In the genomic region with DNA sequence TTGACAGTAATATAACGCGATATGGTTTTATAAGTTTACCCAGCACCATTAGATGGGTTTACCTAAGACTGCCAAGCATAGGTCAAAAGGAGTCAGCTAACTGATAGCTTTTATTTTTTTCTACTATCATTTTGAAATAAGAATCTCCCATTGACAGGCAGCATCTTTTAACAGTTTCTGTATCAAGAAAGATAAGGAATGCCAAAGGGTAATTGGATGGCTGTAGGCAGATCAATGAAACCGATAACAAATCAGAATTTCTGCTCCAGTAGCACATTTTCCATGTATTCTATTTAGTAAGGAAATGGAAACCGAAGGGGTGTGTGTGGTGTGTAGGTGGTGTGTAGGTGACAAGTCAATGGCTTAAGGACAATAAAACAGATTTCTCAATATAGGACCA, we compare ENCODE assay signal across 17 mouse cellular contexts. TPM values are rescaled to one million over a fixed set of nuclear protein-coding genes. Genes with fewer than 3 reads are reported as not detected.
DNase-seq lines count a peak whose midpoint lies in the region; ATAC-seq and TF ChIP-seq lines count a peak whose summit lies in the region.
"Had no signal": no experiment of that assay in that cellular context is flagged by ENCODE, and none has a peak within 500 bp of the region (broad histone marks: within the 10 kb centered on the region; RNA-seq: fewer than 3 reads in every experiment).

No protein-coding gene starts in this region.

- no peak for TF ChIP-seq POLR2A in myocyte (IDR thresholded peaks at IDR 0.05; ENCODE audit: insufficient read length, low read depth)

- WGBS in kidney, embryonic 14.5 days: 74% methylated on average over 4 of the region's 4 CpGs
- 72% methylated on average over 4 of the region's 4 CpGs for WGBS in limb, embryonic 12.5 days

- H3K4me1 ChIP-seq in erythroblast, embryonic 14.5 days (ENCODE audit: control insufficient read depth): peaks cover 48% of the 10 kb centered on the region
- peaks cover 4% of the 10 kb centered on the region; the same call in 1 of the 2 replicates for H3K4me1 ChIP-seq in kidney, embryonic 14.5 days (ENCODE audit: control insufficient read depth, insufficient read depth, low read length)
- peaks cover 14% of the 10 kb centered on the region for H3K4me1 ChIP-seq in limb, embryonic 12.5 days (replicated peaks)

- no peak overlapping the region for H3K27ac ChIP-seq in kidney, embryonic 14.5 days (ENCODE audit: low read depth, low read length)
- H3K27ac ChIP-seq in limb, embryonic 12.5 days: no peak overlapping the region

- peak overlapping the region; percentile 56; the same call in 1 of the 2 replicates for H3K4me2 ChIP-seq in kidney, embryonic 14.5 days (replicated peaks; ENCODE audit: low read depth, low read length)
- peak overlapping the region; percentile 71; the same call in 1 of the 2 replicates for H3K4me2 ChIP-seq in limb, embryonic 12.5 days
- H3K4me2 ChIP-seq in myocyte (ENCODE audit: low read depth): peak overlapping the region; percentile 90

- H3K36me3 ChIP-seq in erythroblast, embryonic 14.5 days (ENCODE audit: control insufficient read depth): peaks cover 36% of the 10 kb centered on the region
- H3K36me3 ChIP-seq in kidney, embryonic 14.5 days (ENCODE audit: control insufficient read depth, insufficient read depth, low read length): no peaks in the 10 kb centered on the region
- H3K36me3 ChIP-seq in limb, embryonic 12.5 days: 0 out of 2 replicates have a peak, but pooled peaks cover under 1% of the 10 kb centered on the region
- no peaks in the 10 kb centered on the region for H3K36me3 ChIP-seq in myocyte (ENCODE audit: control insufficient read depth, insufficient read depth)
- H3K36me3 ChIP-seq: neural tube, embryonic 13.5 days had no signal

- no peak for DNase-seq in kidney, postnatal 4 days
- no peak for DNase-seq in kidney, postnatal 25 days
- no peak for DNase-seq in lung, adult 18-20 months
- DNase-seq: cerebellum, postnatal 25 days; heart, adult 11 months; heart, postnatal 4 days; kidney, postnatal 14 days; right cerebral cortex, postnatal 25 days had no signal

- H3K4me3 ChIP-seq in erythroblast, embryonic 14.5 days (replicated peaks): peak overlapping the region; percentile 93
- no peak overlapping the region for H3K4me3 ChIP-seq in kidney, embryonic 14.5 days (ENCODE audit: low read length)
- no peak overlapping the region for H3K4me3 ChIP-seq in limb, embryonic 12.5 days (replicated peaks)
- peak overlapping the region; percentile 64 for H3K4me3 ChIP-seq in myocyte

- H3ac ChIP-seq in myocyte (ENCODE audit: control insufficient read depth, insufficient read length): no peak overlapping the region

- no peaks in the 10 kb centered on the region for H3K9me3 ChIP-seq in erythroblast, embryonic 14.5 days (ENCODE audit: control insufficient read depth, low read length)
- no peaks in the 10 kb centered on the region for H3K9me3 ChIP-seq in kidney, embryonic 14.5 days (ENCODE audit: control insufficient read depth, low read length)
- H3K9me3 ChIP-seq in limb, embryonic 12.5 days: no peaks in the 10 kb centered on the region
- H3K9me3 ChIP-seq: megakaryocyte, embryonic 14.5 days; neural tube, embryonic 13.5 days had no signal

- H3K27me3 ChIP-seq in erythroblast, embryonic 14.5 days (ENCODE audit: control insufficient read depth): no peaks in the 10 kb centered on the region
- H3K27me3 ChIP-seq in kidney, embryonic 14.5 days (ENCODE audit: control insufficient read depth, insufficient read depth, low read length): no peaks in the 10 kb centered on the region
- H3K27me3 ChIP-seq in limb, embryonic 12.5 days: no peaks in the 10 kb centered on the region
- H3K27me3 ChIP-seq in myocyte (ENCODE audit: control insufficient read depth, insufficient read depth, insufficient read length): no peaks in the 10 kb centered on the region
- H3K27me3 ChIP-seq: megakaryocyte, embryonic 14.5 days; neural tube, embryonic 13.5 days; Patski had no signal

- no peak for ATAC-seq in erythroblast, adult 5-6 weeks (replicated peaks; ENCODE audit: low FRiP score, poor library complexity, severe bottlenecking)
- no peak for ATAC-seq in kidney, embryonic 14.5 days (ENCODE audit: low FRiP score, low TSS enrichment)
- ATAC-seq in limb, embryonic 12.5 days (ENCODE audit: insufficient number of reproducible peaks, insufficient read depth, low FRiP score, low TSS enrichment, low read depth): no peak
- ATAC-seq: lung, postnatal 0 days; Patski had no signal

- H3K9ac ChIP-seq in kidney, embryonic 14.5 days (ENCODE audit: low read depth, low read length): no peak overlapping the region; the same call in 1 of the 2 replicates
- no peak overlapping the region for H3K9ac ChIP-seq in limb, embryonic 12.5 days (replicated peaks)

- peaks cover 25% of the 10 kb centered on the region for H3K79me2 ChIP-seq in myocyte (ENCODE audit: control insufficient read depth, insufficient read depth)

TF ChIP-seq in myocyte, 11 proteins besides CTCF, POLR2A, EP300 and RAD21:
- TF ChIP-seq MYOG (IDR thresholded peaks at IDR 0.05; ENCODE audit: control insufficient read depth in 1 of 3, insufficient read depth in 1 of 3, insufficient read length in 2 of 3, low read depth in 2 of 3) (no peak), TCF12 (IDR thresholded peaks at IDR 0.05; ENCODE audit: insufficient read depth, poor library complexity, severe bottlenecking) (no peak), CEBPB (IDR thresholded peaks at IDR 0.05; ENCODE audit: insufficient read depth, poor library complexity, severe bottlenecking) (no peak), SRF (IDR thresholded peaks at IDR 0.05; ENCODE audit: control insufficient read depth, insufficient read length, low read depth) (no peak), USF1 (IDR thresholded peaks at IDR 0.05; ENCODE audit: low read depth) (no peak), POLR2AphosphoS2 (IDR thresholded peaks at IDR 0.05; ENCODE audit: insufficient read length, low read depth) (no peak), TCF3 (IDR thresholded peaks at IDR 0.05; ENCODE audit: insufficient read length, low read depth) (no peak), E2F4 (IDR thresholded peaks at IDR 0.05; ENCODE audit: insufficient read depth) (no peak), REST (IDR thresholded peaks at IDR 0.05; ENCODE audit: insufficient read depth, insufficient read length) (no peak), MYOD1 (IDR thresholded peaks at IDR 0.05; ENCODE audit: control insufficient read depth in 1 of 3, insufficient read length in 2 of 3, low read depth in 2 of 3) (no peak), MAX (IDR thresholded peaks at IDR 0.05; ENCODE audit: low read depth) (no peak)

RNA-seq across cellular contexts. Expression of a gene that starts 54.2 kb away (rescaled TPM):
- polyA plus RNA-seq in erythroblast, embryonic 14.5 days (2012): 4.8 and 6.1 TPM in 2 replicates
- 39.6 and 43.5 TPM in 2 replicates for total RNA-seq in erythroblast, adult 5-6 weeks (2015; ENCODE audit: low replicate concordance)
- total RNA-seq in erythroblast, adult 5-6 weeks (2017; ENCODE audit: low replicate concordance): 27.3 and 31.4 TPM in 2 replicates
- 8.0 and 10.4 TPM in 2 replicates for polyA plus RNA-seq in kidney, embryonic 14.5 days (2014; fragmentation: Nextera tagmentation; extraction: Ambion mirVana)
- 14.8 and 15.4 TPM in 2 replicates for polyA plus RNA-seq in limb, embryonic 12.5 days (2016; fragmentation: Nextera tagmentation; extraction: Ambion mirVana)
- 7.2 TPM for polyA plus RNA-seq in myocyte (2012; fragmentation: generic; extraction: Trizol)

Comparison
In these comparisons a context has a peak if more than half of its experiments do, and no peak if none do; other contexts are left out.
1. H3K4me3 ChIP-seq: peak in erythroblast, embryonic 14.5 days (single experiment) and myocyte (single experiment); none in kidney, embryonic 14.5 days (single experiment) and limb, embryonic 12.5 days (single experiment).
2. Peak in every context shown above with its lines, with median percentiles within 50 percentile points of each other: H3K4me2 ChIP-seq.